Mouse (Mus musculus): Measurements from ENCODE around the gene Chmp2a. TPM values are rescaled to one million over a fixed set of nuclear protein-coding genes. Genes with fewer than 3 reads are reported as not detected.

Chmp2a gene
- polyA plus RNA-seq, 1 experiment: 229 TPM

GRCm38 (mm10) chr7:13007341-13008092, 27.1 kb downstream of the Chmp2a start:
- TF ChIP-seq CTCF (IDR thresholded peaks at IDR 0.05; ENCODE audit: extremely low read depth, insufficient read depth, low read length): no peak
- TF ChIP-seq POLR2A (IDR thresholded peaks at IDR 0.05; ENCODE audit: extremely low read depth, insufficient read depth, low read length): no peak
- Histone ChIP-seq H3K4me3 (ENCODE audit: insufficient read depth, low read length) (no peak overlapping the region), H3K4me1 (ENCODE audit: control insufficient read depth, insufficient read depth, low read length) (no peaks in the 10 kb centered on the region), H3K27ac (ENCODE audit: insufficient read depth, low read length) (no peak overlapping the region)

GRCm38 (mm10) chr7:13006531-13006930, 28.1 kb downstream of the Chmp2a start:
- no peak overlapping the region for H3K27ac ChIP-seq (ENCODE audit: insufficient read depth, low read length)
- H3K4me3 ChIP-seq (ENCODE audit: insufficient read depth, low read length): no peak overlapping the region
- no peaks in the 10 kb centered on the region for H3K4me1 ChIP-seq (ENCODE audit: control insufficient read depth, insufficient read depth, low read length)
- TF ChIP-seq CTCF (IDR thresholded peaks at IDR 0.05; ENCODE audit: extremely low read depth, insufficient read depth, low read length) (no peak), POLR2A (IDR thresholded peaks at IDR 0.05; ENCODE audit: extremely low read depth, insufficient read depth, low read length) (no peak)

GRCm38 (mm10) chr7:13006011-13006410, 28.6 kb downstream of the Chmp2a start:
- TF ChIP-seq POLR2A (IDR thresholded peaks at IDR 0.05; ENCODE audit: extremely low read depth, insufficient read depth, low read length) (no peak), CTCF (IDR thresholded peaks at IDR 0.05; ENCODE audit: extremely low read depth, insufficient read depth, low read length) (no peak)
- Histone ChIP-seq H3K4me1 (ENCODE audit: control insufficient read depth, insufficient read depth, low read length) (no peaks in the 10 kb centered on the region), H3K27ac (ENCODE audit: insufficient read depth, low read length) (no peak overlapping the region), H3K4me3 (ENCODE audit: insufficient read depth, low read length) (no peak overlapping the region)

GRCm38 (mm10) chr7:13003380-13003779, 31.2 kb downstream of the Chmp2a start:
- no peak overlapping the region for H3K27ac ChIP-seq (ENCODE audit: insufficient read depth, low read length)
- H3K4me3 ChIP-seq (ENCODE audit: insufficient read depth, low read length): no peak overlapping the region
- no peaks in the 10 kb centered on the region for H3K4me1 ChIP-seq (ENCODE audit: control insufficient read depth, insufficient read depth, low read length)
- no peak for TF ChIP-seq POLR2A (IDR thresholded peaks at IDR 0.05; ENCODE audit: extremely low read depth, insufficient read depth, low read length)
- TF ChIP-seq CTCF (IDR thresholded peaks at IDR 0.05; ENCODE audit: extremely low read depth, insufficient read depth, low read length): no peak

DNA sequence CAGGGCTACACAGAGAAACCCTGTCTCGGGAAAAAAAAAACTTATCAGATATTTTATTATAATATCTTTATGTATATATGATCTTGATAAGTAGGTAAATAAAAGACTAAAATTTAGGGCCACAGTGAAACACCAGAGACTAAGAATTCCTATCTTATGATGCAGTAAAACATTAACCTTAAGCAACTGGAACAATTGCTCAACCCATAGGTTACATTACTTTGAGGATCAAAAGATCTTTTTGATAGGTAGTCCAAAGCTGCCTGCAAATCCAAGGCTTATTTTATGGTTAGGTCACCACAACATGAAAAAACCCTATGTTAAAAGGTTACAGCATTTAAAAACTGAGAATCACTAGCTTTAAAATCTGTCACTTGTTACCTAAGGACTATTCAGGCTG, 33.0 kb downstream of the Chmp2a start:
- H3K4me3 ChIP-seq (ENCODE audit: insufficient read depth, low read length): no peak overlapping the region
- H3K27ac ChIP-seq (ENCODE audit: insufficient read depth, low read length): no peak overlapping the region
- TF ChIP-seq POLR2A (IDR thresholded peaks at IDR 0.05; ENCODE audit: extremely low read depth, insufficient read depth, low read length) (no peak), CTCF (IDR thresholded peaks at IDR 0.05; ENCODE audit: extremely low read depth, insufficient read depth, low read length) (no peak)
- no peaks in the 10 kb centered on the region for H3K4me1 ChIP-seq (ENCODE audit: control insufficient read depth, insufficient read depth, low read length)

DNA sequence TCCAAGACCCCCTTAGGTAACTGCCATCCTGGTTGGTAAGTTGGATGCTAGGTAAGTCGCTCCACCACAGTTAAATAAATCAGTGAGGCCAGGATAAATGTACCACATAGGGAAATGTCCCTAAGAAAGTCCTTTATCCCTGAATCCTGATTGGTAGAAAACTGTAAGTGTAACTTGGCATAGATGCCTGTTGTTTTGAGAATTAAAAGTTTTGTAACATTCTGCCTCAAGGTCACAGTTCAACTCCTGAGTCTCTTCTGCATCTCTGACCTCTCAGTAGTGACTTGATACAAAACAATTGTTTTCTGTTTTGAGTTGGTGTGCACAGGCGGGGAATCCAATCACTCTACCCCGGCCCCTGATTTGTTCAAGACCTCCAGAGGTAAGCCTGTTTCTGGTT, 35.8 kb downstream of the Chmp2a start, which contains the start of gene Trim28:
Gene Trim28, plus strand, starts transcription at position 264 of the 400 bp plus-strand sequence.
- Histone ChIP-seq H3K27ac (ENCODE audit: insufficient read depth, low read length) (no peak within 1 kb of the TSS), H3K4me1 (ENCODE audit: control insufficient read depth, insufficient read depth, low read length) (no peaks in the 10 kb centered on the region), H3K4me3 (ENCODE audit: insufficient read depth, low read length) (no peak within 1 kb of the TSS)
- TF ChIP-seq CTCF (IDR thresholded peaks at IDR 0.05; ENCODE audit: extremely low read depth, insufficient read depth, low read length) (no peak), POLR2A (IDR thresholded peaks at IDR 0.05; ENCODE audit: extremely low read depth, insufficient read depth, low read length) (no peak)

DNA sequence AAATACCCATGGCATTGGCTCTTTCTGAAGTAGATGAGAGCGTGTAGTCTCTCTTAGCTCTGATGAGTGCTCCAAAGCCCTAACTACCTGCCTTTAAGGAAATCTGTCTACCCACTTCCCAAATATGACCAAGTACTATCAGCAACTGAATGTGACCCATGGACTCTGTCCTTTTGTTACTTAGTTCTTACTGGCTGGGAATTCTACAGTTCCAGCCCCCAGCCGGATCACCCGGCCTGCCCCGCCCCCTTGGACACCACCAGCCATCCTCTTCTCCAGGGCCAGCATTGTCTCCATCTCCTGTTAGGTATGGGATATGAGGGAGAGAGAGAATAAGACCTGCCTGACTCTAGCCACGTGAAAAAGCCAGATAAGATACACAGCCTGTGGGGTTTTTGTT, 36.6 kb downstream of the Chmp2a start, which contains the start of gene Slc27a5:
Gene Slc27a5, minus strand, starts transcription at position 140 of the 400 bp plus-strand sequence.
- no peak within 1 kb of the TSS for H3K4me3 ChIP-seq (ENCODE audit: insufficient read depth, low read length)
- H3K27ac ChIP-seq (ENCODE audit: insufficient read depth, low read length): no peak within 1 kb of the TSS
- TF ChIP-seq CTCF (IDR thresholded peaks at IDR 0.05; ENCODE audit: extremely low read depth, insufficient read depth, low read length) (no peak), POLR2A (IDR thresholded peaks at IDR 0.05; ENCODE audit: extremely low read depth, insufficient read depth, low read length) (no peak)
- H3K4me1 ChIP-seq (ENCODE audit: control insufficient read depth, insufficient read depth, low read length): no peaks in the 10 kb centered on the region

DNA sequence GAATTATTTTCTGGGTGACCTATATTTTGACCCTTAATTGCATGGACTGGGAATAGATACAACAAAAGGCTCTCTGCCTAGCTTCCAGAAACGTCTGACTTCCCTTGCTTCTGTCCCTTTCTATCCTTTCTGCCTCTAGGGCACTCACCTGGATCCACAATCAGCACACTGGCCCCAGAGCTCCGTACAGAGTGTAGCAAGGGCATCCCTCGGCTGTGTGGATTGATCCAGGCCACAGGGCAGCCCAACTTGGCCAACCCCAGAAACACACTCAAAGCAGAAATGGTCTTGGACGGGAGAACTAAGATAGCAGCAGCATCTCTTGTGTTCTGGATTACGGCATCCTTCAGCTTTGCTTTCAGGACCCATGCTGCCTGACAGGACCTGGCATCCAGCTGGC, 37.4 kb downstream of the Chmp2a start:
- TF ChIP-seq POLR2A (IDR thresholded peaks at IDR 0.05; ENCODE audit: extremely low read depth, insufficient read depth, low read length): no peak
- TF ChIP-seq CTCF (IDR thresholded peaks at IDR 0.05; ENCODE audit: extremely low read depth, insufficient read depth, low read length): no peak
- Histone ChIP-seq H3K27ac (ENCODE audit: insufficient read depth, low read length) (no peak overlapping the region), H3K4me3 (ENCODE audit: insufficient read depth, low read length) (no peak overlapping the region), H3K4me1 (ENCODE audit: control insufficient read depth, insufficient read depth, low read length) (no peaks in the 10 kb centered on the region)

GRCm38 (mm10) chr7:12995862-12996261, 38.7 kb downstream of the Chmp2a start:
- Histone ChIP-seq H3K4me1 (ENCODE audit: control insufficient read depth, insufficient read depth, low read length) (no peaks in the 10 kb centered on the region), H3K4me3 (ENCODE audit: insufficient read depth, low read length) (no peak overlapping the region), H3K27ac (ENCODE audit: insufficient read depth, low read length) (no peak overlapping the region)
- TF ChIP-seq POLR2A (IDR thresholded peaks at IDR 0.05; ENCODE audit: extremely low read depth, insufficient read depth, low read length) (no peak), CTCF (IDR thresholded peaks at IDR 0.05; ENCODE audit: extremely low read depth, insufficient read depth, low read length) (no peak)

DNA sequence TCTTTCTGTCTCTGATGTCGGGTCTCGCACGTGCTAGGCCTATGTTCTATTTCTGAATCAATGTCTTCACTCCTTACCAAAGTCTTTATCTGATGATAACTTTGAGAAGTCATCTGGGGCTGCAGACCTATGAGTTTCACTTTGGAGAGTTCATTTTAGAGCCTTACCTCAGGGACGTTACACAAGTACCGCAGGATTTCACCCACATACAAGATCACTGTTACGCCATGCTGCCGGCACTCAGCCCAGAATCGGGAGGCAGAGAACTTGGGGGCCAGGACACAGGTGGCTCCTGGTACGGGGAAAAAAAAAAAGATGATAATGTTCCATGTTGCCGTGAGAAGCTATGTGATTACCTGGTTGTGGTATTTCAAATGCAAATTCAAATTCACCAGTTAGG, 41.5 kb downstream of the Chmp2a start:
- no peak overlapping the region for H3K27ac ChIP-seq (ENCODE audit: insufficient read depth, low read length)
- H3K4me1 ChIP-seq (ENCODE audit: control insufficient read depth, insufficient read depth, low read length): no peaks in the 10 kb centered on the region
- H3K4me3 ChIP-seq (ENCODE audit: insufficient read depth, low read length): no peak overlapping the region
- TF ChIP-seq CTCF (IDR thresholded peaks at IDR 0.05; ENCODE audit: extremely low read depth, insufficient read depth, low read length): no peak

All from cortical plate, adult 2 months (tissue).